Mouse (Mus musculus) heart, adult 8-10 months (tissue): Measurements from ENCODE around the gene Epha8. TPM values are rescaled to one million over a fixed set of nuclear protein-coding genes. Genes with fewer than 3 reads are reported as not detected.
A peak's percentile ranks its signal among the peaks of the same experiment; 100 is the strongest.

Experiments used
- DNase-seq: peaks from one replicate; pipeline ENCODE4 v3.0.0; 2022; ENCODE audit warnings: low spot score
- total RNA-seq, 4 experiments: library from RNA; stranded (reverse); gene quantifications; 2 replicates each; pipeline ENCODE4 v1.2.4; 2022

The Epha8 gene
- total RNA-seq = under 1 TPM in 1 of 4 experiments, not detected in 3; 0.13 TPM

DNA sequence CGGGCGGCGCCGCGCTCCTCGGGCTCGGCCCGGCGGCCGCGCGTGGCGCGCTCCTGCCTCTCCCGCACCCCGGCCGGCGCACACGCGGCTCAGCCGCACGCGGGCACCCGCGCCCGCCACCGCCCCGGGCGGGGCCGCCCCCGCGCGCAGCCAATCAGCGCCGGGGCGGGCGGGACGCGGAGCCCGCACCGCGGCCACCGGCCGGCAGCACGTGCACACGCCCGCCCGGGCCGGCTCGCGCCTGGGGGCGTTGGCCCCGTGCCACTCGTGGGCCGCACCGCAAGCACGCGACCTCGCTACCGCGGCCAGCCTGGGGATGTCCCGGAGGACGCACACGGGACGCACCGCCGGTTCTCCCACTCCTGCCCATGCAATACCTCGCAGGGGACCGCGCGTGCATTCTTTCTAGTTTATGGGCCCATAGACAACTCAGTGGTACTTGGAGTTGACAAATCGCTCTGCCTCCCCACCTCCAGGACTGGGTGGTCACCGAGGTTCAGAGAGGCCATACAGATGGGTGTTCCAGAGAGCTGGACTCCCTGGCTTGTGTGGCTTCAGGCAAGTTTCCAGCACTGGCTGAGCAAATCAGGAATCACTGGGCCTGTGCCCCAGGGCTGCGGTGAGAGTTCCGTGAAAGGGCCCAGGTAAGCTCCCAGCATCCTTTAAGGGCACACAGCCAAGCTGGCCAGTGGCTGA lies at the start of gene Epha8:
Gene Epha8 (minus strand): TSS at position 66 of the 696 bp plus-strand sequence.
- DNase-seq = no peak

DNA sequence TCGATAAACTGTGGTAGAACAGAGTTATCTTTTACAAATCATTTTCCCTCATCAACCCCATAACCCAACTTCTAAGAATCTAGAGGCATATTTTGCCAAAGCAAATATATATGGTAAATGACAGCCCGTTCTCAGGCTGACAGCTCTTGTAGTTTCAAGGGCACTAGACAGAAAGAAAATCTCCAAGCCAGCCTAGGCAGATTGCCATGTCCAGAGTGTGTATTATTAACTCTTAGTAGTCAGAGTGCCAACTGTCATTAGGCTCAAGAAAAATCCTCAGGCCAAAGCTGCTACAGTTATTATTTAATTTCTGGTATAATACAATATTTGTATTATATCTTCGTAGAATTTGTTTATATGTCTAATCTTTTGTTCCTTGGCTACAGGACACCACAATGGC lies 45.2 kb upstream of the Epha8 start:
- DNase-seq = no peak

DNA sequence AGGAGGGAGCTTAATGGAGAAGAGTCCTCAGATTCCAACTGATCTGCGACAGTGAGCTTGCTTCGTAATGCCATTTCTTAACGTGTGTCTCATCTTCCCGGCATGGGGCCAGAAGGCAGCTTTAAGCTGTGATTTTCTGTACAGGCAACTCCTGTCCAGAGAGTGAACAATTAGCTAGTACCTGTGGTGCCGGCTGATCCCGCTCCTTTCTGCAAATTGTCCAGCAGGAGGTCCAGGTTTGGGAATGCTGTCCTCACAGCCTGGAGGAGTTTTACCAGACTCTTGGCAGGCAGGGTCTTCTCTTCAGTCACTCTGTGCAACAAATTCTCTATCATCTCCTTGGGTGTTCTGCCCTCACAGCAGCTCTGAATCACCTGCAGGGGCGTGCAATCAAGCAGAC lies 44.4 kb upstream of the Epha8 start:
- DNase-seq = no peak

DNA sequence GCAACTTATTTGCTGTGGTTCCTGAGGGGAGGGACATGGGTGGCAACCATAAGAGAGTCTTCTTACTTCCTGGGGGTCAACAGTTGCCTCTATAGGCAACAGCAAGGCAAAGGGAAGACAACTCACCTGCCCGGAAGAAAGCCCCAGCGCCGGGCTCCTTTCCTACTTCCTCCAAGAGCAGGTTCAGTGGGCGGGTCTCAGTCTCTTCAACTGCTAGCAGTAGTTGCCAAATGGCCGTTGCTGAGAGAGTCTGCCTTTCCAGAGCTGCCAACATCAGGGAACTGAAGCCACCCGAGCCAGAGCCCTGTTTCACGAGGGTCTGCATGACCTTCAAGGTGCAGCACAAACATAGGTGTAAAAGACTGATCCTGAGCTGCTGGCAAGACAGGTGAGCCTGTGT lies 41.8 kb upstream of the Epha8 start:
- DNase-seq = no peak

DNA sequence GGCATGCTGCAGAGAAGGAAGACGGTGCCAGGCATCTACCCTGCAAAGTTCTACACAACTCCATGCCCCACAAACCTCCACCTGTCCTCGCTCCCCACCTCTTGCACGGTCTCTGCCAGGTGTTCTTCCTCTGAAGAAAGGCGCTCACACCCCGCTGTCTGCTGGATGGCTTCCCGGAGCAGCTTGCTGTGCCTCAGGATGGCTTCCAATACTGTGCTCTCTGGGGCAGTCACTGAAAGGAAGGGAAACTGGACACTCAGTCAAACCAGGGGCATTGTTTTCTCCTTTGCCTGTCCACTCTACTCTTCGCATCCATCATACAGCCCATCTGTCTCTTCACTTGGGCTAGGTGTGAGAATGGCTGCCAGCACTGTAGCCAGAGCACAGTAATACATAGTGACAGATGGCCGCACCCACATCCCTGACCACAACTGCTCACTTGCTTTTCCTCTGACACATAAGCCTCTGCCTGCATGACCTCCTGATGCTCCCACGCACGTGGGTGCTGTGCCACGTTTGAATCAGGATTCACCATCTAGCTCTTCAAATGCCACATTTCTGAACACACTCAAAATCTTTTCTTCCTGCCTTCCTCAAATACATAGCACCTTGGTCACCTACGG lies 41.2 kb upstream of the Epha8 start:
- no peak for DNase-seq

DNA sequence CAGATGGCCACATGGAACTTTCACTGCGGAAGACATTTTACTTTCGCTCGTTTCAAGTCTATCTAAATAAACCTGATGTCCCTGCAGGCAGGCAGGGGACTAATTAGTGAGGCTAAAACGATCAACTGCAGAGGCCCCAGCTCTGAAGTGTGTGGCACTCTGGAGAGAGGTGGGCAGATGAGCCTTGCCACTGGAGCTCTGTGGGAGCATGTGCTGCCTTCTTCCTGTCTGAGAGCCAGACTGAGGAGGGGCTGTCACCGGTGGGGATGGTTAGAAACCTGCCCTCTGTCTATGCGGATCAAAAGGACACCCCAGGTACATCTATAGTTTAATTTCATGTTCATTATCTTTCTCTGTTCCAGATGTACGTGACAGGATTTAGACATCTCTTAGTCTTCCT lies 40.3 kb upstream of the Epha8 start:
- no peak for DNase-seq

DNA sequence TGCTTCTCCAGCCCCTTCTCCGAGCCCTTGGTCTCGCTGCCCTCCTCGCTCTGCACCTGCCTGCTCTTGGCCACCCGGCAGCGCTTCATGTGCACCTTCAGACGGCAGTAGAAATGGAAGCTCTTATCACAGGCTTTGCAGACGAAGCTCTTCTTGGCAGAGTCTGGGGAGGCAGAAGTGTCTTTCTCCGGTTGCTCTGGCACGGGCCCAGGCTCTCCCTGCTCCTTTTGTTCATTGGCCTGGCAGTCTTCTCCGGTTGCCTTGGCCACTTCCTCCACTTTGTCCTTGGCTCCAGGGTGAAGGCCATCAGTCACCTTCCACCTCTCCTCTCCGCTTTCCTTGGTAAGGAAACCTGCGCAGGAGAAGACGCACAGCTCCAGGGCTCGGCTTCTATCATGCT lies 38.7 kb upstream of the Epha8 start:
- DNase-seq = no peak

DNA sequence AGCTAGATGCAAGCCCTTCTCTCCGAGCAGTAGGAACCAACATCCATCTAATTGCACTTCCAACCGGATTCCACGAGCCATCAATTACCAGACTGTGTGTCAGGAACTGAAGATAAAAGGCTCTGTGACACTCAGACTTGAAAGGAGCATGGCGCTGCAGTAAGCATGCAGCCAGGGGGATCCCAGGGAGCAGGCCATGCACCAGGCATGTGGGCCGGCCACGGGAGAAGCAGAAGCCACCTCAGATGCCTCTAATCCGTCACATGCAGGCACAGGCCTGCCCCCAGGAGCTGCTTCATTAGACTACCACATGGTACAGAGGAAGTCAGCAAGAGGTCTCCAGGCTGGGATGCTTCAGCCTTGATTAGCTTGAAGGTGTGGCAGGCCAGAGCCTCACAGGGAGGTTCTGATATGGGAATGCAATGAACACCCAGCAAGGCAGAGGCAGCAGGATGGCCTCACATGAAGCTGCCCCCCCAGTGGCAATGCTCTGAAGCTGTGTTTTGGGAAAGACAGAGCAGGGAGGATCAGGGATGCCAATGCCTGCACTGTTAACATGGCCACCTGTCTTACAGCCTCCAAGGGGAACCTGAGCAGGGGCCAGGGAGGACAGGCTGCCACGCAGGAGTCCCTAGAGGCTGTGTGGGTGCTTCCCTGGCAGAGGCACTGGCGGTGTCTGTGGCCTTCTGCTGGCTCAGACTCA lies 25.5 kb upstream of the Epha8 start:
- no peak for DNase-seq

DNA sequence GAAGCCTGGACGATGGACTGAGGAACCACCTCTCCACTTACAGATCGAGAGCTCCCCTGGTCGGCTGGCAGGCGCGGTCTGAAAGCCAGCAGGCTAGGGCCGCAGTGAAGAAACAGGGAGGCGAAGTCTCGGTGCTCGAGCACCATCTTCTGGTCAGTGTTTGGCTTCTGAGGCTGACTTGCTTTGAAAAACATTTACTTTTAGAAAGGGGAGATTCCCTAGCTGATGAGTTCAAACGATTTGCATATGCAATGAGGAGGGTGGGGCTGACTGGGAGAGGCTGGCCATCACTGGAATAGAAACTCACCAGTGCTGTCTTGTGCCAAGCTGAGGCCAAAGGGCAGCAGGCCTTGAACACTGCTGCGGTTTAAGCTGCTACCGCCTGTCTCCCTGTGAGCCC lies 24.7 kb upstream of the Epha8 start:
- peak; percentile 3 for DNase-seq

DNA sequence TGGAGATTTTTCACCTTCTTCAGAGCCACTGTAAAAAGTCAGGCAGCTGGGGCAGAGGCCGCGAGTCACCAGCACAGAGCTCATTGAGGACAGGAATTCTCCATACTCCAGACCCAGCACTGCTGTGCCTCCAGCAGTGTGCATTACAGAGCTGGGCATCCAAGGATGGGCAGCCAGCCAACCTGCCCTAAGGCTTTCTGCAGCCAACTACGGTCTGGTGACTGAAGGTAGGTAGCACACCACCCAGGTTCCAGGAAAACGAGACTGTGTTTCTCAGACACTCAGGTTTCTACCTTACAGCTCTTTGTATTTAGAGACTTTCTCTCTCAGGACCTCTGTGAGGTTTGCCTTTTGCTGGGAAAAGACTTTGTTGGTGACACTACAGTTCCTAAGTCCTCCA lies 24.3 kb upstream of the Epha8 start:
- no peak for DNase-seq

DNA sequence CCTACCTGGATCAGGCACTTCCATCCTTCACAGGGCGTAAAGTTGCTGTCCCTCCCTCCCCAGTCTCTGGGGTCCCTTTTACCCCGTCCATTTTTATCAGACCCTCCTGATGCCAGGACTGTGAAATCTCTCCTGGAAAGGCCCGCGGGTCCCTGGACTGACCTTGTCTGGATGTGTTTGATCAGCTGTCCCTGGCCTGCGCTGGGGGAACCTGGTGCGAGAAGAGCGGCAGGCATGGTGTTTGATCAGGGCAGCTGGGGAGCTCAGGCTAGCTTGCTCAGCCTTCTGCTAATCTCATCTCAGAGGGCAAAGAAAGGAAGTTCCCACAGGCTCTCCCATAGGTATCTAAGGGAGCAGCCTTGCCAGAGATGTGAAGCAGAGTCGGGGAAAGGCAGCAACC lies 20.6 kb upstream of the Epha8 start:
- DNase-seq = no peak

DNA sequence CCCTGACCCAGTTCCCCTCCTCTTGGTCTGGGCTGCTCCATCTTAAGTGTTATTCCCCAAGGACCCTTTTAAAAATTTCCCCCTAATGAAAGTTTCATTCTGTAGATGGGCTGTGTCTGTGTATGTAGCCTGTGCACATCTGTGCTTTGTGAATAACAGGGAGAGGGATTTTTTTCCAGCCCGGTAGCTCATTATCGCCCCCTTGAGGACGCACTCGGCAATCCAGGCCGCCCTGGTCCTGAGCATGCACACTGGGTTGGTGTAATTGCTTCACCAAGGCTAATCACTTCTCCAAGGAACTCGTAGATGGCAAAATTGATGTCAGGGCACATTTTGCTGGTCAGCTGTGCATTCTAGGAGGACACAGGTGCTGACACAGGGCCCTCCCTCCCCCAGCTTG lies 14.3 kb upstream of the Epha8 start:
- DNase-seq = peak; percentile 6

DNA sequence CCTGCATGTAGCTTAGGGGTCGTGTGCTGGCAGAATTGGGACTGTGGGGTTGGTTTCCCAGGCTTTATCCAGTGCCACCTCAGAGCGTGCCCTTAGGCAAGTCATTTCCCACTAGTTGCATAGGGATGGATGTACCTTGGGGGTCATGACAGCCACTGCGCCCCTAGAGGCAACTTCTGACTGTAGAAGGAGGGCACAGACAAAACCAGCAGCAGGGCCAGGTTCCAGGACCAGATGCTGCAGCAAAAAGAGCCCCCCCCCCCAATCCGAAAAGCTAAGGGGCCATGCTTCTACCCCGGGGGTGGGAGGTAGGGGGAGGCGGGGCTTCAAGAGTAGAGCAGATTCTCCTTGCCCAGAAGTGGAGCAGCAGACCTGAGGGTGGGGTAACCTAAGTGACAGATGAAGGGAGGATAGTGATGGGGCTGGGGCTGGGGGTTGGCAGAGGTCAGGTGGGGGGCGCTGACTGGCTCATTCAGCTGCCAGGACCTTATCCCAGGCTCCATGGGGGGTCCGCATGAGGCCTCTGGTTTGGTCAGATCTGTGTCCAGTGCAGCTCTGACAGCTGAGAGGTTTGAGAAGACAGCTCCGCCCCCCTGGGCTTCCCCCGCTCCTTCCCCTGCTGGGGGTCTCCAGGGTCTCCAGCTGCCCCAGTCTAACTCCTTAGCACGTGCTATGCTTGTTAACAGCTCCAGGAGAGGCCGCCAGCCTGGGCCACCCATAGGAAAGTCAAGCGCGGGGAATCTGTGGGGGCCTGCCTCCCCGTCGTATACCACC lies 13.1 kb upstream of the Epha8 start:
- DNase-seq = no peak

DNA sequence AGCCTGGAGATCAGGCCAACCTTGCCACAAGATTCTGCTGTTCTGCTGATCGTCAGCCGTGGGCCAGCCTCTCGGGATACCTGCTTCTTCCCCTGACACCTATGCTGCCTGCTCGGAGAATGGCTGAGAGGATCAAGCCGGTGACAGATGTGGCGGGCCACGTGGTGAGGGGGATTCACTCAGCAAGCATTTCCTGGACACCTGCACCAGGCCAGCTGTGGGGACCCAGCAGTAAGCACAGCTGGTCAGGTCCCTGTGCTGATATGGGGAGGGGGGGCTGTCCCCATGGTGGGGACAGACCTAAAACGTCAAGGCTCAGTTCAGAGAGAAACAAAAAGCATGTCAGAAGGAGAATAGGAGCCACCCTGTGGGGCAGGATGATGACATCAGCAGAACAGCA lies 12.5 kb upstream of the Epha8 start:
- DNase-seq = no peak

DNA sequence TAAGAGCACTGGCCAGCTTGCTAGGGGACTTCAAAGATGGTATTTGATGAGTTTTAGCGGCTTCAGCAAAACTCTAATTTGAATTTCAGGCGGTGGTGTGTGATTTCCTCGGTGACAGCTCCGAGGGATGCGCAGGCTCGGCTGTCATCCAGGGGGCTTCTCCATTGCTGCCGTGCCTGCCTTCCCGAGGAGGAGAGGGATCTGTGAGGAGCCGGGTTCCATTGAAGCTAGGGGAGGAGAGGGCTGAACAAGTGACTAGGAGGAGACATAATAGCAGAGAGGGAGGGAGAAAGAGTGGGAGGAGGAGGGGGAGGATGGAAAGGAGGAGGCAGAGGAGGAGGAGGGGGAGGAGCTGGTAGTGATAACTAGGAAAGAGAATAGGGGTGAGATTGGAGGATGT lies 10.9 kb upstream of the Epha8 start:
- no peak for DNase-seq

DNA sequence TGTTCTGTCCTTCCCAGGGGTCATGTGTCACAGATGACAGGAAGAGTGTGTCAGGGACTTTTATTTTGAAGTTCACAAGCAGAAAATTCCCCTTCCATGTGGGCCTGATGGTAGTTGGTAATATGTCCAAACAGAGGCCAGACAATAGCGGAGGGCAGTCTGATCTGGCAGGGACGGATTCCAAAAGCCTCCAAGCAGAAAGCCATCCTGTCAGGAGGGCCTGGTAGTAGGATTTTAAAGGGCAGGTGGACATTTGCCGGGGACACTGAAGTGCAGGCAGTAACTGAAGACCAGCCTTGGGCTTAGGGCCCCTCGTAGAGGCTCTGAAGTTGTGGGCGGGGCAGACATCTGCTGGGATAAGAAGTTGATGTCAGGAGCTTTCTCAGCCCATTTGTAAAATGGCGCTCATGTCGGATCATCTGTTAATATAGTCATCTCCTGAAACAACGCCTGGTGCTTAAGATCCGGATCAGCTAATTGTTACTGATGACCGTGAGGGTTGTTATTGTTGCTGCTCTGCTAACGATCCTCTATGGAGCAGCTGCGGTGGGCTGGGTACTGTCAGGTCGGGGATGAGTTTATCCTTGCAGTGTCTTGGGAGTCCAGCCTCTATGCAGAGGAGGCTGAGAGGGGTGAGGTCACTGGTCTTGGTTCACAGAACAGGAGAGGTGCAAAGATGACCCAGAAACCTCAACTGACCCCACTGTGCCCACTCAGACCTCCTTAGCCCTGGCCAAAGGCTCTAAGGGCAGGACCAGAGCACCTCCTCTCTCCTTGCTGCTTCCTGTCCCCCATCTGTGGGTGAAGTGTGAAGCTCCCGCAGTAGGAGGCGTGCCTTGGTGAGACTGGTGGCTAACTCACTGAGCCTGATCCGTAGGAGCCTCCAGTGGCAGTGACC lies 10.1 kb upstream of the Epha8 start:
- no peak for DNase-seq

DNA sequence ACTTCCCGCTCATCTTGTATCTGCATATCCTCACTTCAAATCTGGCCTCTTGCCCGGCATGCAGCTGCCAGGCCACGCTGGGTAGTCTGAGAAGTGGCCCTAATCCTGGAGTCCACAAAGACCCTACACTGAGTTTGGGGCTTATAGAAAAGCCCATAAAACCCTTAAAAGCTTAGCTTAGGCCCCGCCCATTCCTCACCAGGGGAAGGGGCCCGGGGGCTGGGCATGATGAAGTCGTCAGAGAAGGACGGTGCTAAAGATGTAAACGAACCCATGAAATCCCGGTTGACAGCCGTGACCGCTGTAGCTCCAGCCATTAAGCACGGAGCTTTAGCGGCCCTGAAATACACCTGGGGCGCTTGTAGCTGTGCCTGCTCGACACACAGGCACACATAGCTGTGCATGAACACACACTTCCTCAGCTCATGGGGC lies 8.4 kb upstream of the Epha8 start:
- DNase-seq = no peak

DNA sequence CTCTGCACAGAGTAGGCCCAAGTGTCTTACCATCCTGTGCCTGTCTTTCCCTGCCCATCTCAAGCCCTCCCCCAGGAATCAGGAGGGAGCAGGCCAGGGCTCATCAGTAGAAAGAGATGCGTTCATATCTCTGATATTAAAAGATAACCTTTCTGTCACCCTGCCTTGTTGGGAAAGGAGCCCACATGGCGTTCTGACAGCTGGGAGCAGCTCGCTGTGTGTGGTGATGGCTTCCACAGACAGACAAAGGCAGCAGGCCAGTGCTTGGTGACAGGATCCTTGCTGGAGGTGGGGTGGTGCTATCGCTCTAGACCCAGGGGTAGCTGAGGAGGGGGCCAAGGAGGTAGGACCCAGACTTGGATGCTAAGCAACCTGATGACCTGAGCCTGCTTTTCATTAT lies 5.8 kb upstream of the Epha8 start:
- DNase-seq = no peak

DNA sequence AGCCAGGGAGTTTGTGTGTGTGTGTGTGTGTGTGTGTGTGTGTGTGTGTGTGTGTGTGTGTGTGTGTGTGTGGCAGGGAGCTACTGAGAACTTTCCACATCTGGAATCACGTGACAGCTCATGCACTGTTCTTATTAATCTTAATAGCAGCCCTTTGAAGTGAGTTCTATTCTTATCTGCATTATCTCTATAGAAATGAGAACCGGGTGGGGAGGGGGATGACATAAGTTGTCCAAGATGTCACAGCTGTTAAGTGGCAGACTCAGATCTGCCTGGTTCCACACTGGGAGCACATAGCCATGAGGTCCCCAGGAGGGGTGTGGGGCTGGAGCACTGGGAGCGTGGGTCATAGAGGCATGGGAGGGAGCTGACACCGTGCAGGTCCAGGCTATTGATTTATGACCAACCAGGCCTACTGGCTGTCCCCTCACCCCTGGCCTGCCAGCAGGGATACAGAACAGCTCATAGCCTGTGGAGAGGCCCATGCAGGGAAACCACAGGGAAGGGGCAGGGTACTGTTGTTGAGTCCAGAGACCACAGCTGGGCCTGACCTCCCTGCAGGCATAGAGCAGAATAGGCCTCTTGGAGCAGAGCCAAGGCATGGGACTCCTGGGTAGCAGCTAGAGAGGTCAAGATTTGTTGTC lies 5.1 kb upstream of the Epha8 start:
- DNase-seq = no peak

DNA sequence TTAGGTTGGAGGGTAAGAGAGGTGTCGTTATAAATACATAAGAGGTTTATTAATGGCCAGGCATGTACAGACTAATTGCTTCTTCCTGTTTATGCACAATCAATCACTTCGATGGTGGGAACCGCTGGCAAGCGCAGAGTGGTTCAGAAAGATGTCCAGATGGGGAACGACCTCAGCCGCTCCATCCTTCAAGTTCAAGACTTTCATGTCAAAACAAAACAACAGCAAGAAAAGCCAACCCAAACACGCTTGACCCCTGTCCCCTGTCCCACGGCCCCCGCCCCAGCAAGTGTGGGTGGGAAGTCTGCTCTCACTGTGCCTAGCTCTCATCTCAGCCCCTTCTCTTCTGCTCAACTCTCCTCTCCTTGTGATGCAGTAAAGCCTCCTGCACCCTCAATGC lies 4.0 kb upstream of the Epha8 start:
- no peak for DNase-seq

DNA sequence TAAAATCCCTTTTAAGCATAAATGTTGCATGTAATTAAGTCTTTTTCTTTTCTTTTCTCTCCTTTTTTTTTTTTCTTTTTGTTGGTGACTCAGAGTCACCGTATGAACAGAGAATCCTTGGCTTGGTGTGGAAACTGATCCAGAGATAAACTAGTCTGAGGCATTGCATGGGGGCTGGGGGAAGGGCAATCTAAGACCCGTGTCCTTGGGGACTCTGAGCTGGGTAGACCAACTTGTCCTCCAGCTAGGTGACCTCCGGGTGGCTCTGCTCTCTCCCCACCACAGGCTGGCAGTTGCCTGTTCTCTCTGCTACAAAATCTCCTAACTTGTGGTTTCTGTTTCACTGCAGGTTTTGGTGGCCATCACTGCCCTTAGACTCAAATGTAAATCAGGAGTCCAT lies 3.5 kb upstream of the Epha8 start:
- DNase-seq = no peak
